Mouse (Mus musculus) hindbrain, embryonic 13.5 days (tissue): ENCODE data around the gene Dnah12. TPM values are rescaled to one million over a fixed set of nuclear protein-coding genes. Genes with fewer than 3 reads are reported as not detected.
"Not testable (repeated sequence)": the region's sequence is repeated elsewhere in the genome, so short reads cannot be mapped to it uniquely, and the experiment has no call there.

Source experiments
- ATAC-seq: fragments of 200-750 bp; cut with Nextera tagmentation; 2 replicates; pipeline ENCODE4 v1.8.0; 2017; ENCODE audit warnings: moderate TSS enrichment; ENCODE audit not compliant: low FRiP score
- H3K27ac ChIP-seq: fragments of 300-500 bp; sonication (generic); 2 replicates; pipeline ENCODE4 v1.5.1; 2015; ENCODE audit warnings: inconsistent platforms, mild to moderate bottlenecking, moderate library complexity
- H3K27me3 ChIP-seq: fragments of 300-500 bp; sonication (generic); 2 replicates; pipeline ENCODE4 v1.6.1; 2015; ENCODE audit warnings: mild to moderate bottlenecking, inconsistent platforms
- H3K36me3 ChIP-seq: fragments of 300-500 bp; sonication (generic); 2 replicates; pipeline ENCODE4 v1.6.1; 2015; ENCODE audit warnings: mild to moderate bottlenecking, inconsistent platforms
- H3K4me1 ChIP-seq: fragments of 300-500 bp; sonication (generic); replicated peaks from 2 replicates; pipeline ENCODE4 v1.6.1; 2015; ENCODE audit warnings: inconsistent platforms
- H3K4me2 ChIP-seq: fragments of 300-500 bp; sonication (generic); 2 replicates; pipeline ENCODE4 v1.6.1; 2015; ENCODE audit warnings: inconsistent platforms, mild to moderate bottlenecking, moderate library complexity
- H3K4me3 ChIP-seq: fragments of 300-500 bp; sonication (generic); 2 replicates; pipeline ENCODE4 v1.5.1; 2015; ENCODE audit warnings: mild to moderate bottlenecking, inconsistent platforms
- H3K9ac ChIP-seq: fragments of 300-500 bp; sonication (generic); 2 replicates; pipeline ENCODE4 v1.6.1; 2015; ENCODE audit warnings: mild to moderate bottlenecking, inconsistent platforms
- H3K9me3 ChIP-seq: fragments of 300-500 bp; sonication (generic); 2 replicates; pipeline ENCODE4 v1.6.1; 2016; ENCODE audit warnings: inconsistent platforms
- WGBS: fragments of 180-500 bp; shearing (Covaris S2); methylation state at CpG from one replicate; pipeline ENCODE4 v1.1.7; 2015; 5-methylcytosine and 5-hydroxymethylcytosine counted together
- microRNA-seq: library from miRNA; unstranded; fragments of <30 nt; microRNA quantifications from one replicate; pipeline ENCODE4, GENCODE M21; 2016
- polyA plus RNA-seq: library from polyadenylated mRNA; unstranded; fragments of >200 nt; fragmentation: Nextera tagmentation; extraction: Ambion mirVana; gene quantifications from 2 replicates; pipeline ENCODE4 v1.2.1, GENCODE M21; 2015

Gene Dnah12
- polyA plus RNA-seq, 1 experiment from 2014 or later = 0.09 TPM

DNA sequence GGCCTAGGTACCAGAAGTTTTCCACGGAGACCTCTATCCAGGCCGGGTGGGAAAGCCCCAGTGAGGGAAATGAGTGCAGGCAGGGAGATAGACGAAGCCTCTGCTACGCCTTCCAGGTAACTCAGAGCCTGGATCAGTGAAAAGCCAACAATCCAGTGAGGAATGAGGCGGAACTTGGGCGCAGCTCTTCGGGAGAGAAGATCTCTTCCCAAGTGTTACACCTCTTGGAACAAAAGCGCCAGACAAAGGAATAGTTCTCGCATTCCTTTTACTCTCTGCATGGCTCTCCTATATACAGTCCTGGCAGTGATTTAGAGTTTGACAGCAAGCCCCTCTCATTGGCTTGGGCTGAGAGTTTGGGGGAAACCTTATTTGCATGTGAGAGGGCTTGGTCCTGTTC, 217.4 kb downstream of the Dnah12 start:
- H3K4me2 ChIP-seq, H3K4me3 ChIP-seq, H3K4me1 ChIP-seq, H3K36me3 ChIP-seq, ATAC-seq, H3K9me3 ChIP-seq, H3K27me3 ChIP-seq, H3K9ac ChIP-seq, H3K27ac ChIP-seq: not testable (repeated sequence)
- 43% methylated on average over 9 of the region's 9 CpGs for WGBS

DNA sequence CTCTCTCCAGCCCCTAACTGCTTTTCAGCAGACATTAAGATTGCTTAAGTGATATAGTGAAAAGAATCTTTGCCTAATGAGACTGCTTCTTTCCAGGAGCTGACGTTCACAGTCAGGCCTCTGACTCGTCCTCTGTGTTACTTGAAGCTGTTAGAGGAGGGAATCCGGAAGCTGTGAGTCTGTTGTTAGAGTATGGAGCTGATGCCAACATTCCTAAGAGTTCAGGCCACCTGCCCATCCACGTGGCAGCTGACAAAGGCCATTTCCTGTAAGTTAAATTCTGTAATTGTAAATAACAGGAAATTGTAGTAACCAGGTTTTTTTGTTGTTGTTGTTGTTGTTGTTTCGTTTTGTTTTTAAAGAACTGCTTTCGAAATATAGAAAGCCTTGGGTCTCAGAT, 218.1 kb downstream of the Dnah12 start:
- H3K27ac ChIP-seq = no peak overlapping the region
- H3K4me2 ChIP-seq = no peak overlapping the region
- H3K4me3 ChIP-seq = no peak overlapping the region
- 74% methylated on average over 6 of the region's 6 CpGs for WGBS
- H3K9me3 ChIP-seq = no peaks in the 10 kb centered on the region
- H3K9ac ChIP-seq = no peak overlapping the region
- peaks cover 3% of the 10 kb centered on the region; the same call in 1 of the 2 replicates for H3K36me3 ChIP-seq
- no peaks in the 10 kb centered on the region for H3K4me1 ChIP-seq
- no peaks in the 10 kb centered on the region for H3K27me3 ChIP-seq
- no peak for ATAC-seq

DNA sequence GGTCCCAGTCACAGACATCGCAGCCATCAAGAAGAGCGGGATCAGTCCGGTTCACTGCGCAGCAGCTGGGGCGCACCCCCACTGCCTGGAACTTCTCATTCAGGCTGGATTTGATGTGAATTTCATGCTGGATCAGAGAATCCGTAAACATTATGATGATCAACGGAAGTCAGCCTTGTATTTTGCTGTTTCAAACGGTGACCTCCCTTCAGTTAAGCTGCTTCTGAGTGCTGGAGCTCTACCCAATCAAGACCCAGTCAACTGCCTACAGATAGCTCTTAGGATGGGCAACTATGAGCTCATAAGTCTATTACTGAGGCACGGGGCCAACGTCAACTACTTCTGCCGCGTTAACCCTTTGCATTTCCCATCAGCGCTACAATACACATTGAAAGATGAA, 218.8 kb downstream of the Dnah12 start:
- Histone ChIP-seq H3K27ac (no peak overlapping the region), H3K9ac (no peak overlapping the region), H3K9me3 (no peaks in the 10 kb centered on the region), H3K4me2 (no peak overlapping the region), H3K36me3 (peaks cover 3% of the 10 kb centered on the region; the same call in 1 of the 2 replicates), H3K4me3 (no peak overlapping the region), H3K27me3 (no peaks in the 10 kb centered on the region), H3K4me1 (no peaks in the 10 kb centered on the region)
- WGBS = 95% methylated on average over 13 of the region's 13 CpGs
- ATAC-seq = no peak

DNA sequence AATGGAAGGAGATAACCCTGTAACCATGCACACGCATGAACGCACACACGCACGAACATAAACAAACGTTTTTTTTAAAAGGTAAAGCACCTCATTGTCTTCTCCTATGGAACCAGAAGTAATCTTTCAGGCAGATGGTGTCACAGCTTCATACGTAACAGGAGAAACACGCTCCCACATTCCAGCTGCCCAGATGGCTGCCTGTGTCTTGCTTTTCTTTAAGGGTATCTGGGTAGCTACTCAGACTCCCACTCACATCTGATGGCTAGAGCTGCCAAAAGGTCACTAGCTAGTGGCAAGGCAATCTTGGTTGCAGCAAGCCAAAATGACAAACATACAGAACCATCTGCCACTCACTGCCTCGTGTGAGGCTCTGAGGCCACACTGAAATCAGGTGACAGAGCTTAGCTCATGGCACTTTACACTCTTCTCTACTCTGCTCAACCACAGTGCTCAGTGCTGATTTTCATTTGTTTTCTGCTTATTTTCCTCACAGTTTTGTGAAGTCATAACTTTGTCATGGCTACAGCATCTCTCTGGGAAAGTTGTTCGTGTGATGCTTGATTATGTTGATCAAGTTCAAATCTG, 220.7 kb downstream of the Dnah12 start:
- Histone ChIP-seq H3K4me1 (no peaks in the 10 kb centered on the region), H3K27me3 (no peaks in the 10 kb centered on the region), H3K27ac (no peak overlapping the region), H3K4me2 (no peak overlapping the region), H3K36me3 (peaks cover 7% of the 10 kb centered on the region), H3K9ac (no peak overlapping the region), H3K9me3 (no peaks in the 10 kb centered on the region), H3K4me3 (no peak overlapping the region)
- WGBS = 58% methylated on average over 9 of the region's 9 CpGs
- no peak for ATAC-seq

DNA sequence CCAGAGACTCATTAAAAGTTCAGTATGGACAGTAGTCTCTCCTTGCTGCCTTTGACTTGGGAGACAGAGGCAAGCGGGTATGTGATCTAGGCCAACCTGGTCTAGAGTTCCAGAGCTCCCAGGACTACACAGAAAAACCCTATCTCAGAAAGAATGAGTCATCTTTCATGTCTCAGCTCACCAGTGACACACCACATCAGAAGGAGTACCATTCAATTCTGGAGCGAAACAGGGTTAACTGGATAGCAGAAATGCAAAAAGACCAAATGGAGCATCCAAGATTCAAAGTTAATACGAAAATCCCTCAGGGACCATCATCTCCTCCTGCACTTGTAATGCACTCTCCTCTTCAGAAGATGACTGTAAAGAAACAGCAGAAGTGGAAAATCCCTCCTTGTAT, 226.2 kb downstream of the Dnah12 start:
- no peaks in the 10 kb centered on the region for H3K9me3 ChIP-seq
- no peak overlapping the region for H3K4me2 ChIP-seq
- no peaks in the 10 kb centered on the region for H3K27me3 ChIP-seq
- H3K4me3 ChIP-seq = no peak overlapping the region
- H3K9ac ChIP-seq = no peak overlapping the region
- no peaks in the 10 kb centered on the region for H3K4me1 ChIP-seq
- peaks cover 42% of the 10 kb centered on the region for H3K36me3 ChIP-seq
- ATAC-seq = no peak
- H3K27ac ChIP-seq = no peak overlapping the region
- WGBS = 95% methylated on average over 3 of the region's 3 CpGs

DNA sequence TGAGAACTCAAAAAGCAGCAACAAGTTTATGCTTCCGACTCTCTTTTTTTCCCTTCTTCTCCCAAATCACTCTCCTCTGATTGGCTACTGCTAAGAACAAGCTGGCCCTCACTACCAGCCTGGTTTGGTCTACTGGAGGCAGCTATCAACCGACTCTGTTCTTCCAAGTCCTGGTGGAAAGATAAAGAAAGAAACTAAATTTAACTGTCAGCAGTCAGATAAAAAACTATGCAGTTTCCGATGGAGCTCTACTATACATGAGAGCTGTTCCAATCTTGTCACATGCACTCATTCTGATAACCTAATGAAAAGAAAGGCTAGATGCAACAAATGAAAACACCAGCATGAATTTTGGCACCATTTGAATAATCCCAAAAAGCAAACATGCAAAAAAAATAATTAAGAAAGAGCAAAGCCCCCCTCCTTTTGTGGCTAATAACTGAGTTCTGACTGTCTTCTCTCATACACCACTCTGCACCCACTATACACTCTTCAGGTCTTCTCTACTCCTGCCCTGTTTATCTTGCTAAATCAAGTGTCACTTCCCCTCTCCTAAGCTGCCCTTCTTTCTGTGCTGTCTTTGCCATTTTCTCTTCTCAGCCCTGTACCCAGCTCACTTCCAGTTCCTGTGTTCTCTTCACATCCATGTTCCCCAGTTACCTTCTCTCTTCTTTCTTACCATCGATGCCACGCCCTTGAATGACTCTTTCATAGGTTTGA, 230.8 kb downstream of the Dnah12 start:
- H3K27me3 ChIP-seq = no peaks in the 10 kb centered on the region
- ATAC-seq = no peak
- 96% methylated on average over 5 of the region's 5 CpGs for WGBS

DNA sequence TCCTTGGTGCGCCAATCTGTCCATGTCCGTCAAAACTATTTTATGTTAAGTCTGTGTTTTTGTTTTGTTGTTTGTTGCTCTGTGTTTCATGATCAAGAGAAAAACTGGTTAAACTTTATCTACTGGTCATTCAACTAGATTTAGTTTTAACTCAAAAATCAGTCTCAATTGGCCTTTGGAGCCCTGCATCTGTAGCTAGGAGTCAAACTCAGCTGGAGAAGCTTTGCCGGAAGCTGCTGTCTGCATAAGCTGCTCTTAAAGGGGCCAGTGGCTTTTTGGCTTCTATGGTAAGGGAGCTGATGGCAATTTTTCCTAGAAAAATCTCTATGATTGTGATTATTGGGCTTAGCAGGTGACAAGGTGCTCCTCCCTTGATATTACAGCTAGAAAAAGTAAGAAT, 241.8 kb downstream of the Dnah12 start:
- no peaks in the 10 kb centered on the region for H3K27me3 ChIP-seq
- 89% methylated on average over 3 of the region's 3 CpGs for WGBS
- H3K9me3 ChIP-seq = no peaks in the 10 kb centered on the region
- H3K4me2 ChIP-seq = no peak overlapping the region
- no peak overlapping the region for H3K4me3 ChIP-seq
- ATAC-seq = no peak
- H3K36me3 ChIP-seq = peaks cover 44% of the 10 kb centered on the region
- no peak overlapping the region for H3K9ac ChIP-seq
- no peak overlapping the region for H3K27ac ChIP-seq
- no peaks in the 10 kb centered on the region for H3K4me1 ChIP-seq

More for the DNA sequence above, 230.8 kb downstream of the Dnah12 start:
- peaks cover 66% of the 10 kb centered on the region for H3K36me3 ChIP-seq
- no peaks in the 10 kb centered on the region for H3K9me3 ChIP-seq
- H3K4me1 ChIP-seq = no peaks in the 10 kb centered on the region
- no peak overlapping the region for H3K9ac ChIP-seq
- no peak overlapping the region for H3K4me2 ChIP-seq
- no peak overlapping the region for H3K27ac ChIP-seq
- no peak overlapping the region for H3K4me3 ChIP-seq

DNA sequence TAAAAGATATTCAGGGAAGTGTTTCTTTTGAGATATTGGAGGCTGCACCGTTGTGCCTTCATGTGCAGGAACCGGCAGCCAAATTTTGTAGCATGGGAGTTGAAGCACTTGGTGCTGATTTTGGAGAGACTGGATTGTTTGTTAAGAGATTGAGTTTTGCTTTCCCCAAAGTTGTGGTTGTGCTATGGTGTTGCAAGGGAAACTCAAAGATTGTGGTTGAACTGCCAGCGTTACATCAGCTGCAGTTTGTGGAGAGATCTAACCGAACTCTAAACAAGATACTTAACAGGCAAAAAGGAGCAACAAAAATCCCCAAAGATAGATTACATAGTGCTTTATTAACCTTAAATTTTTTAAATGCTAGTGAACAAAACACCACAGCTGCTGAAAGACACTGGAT, 242.5 kb downstream of the Dnah12 start:
- H3K36me3 ChIP-seq = peaks cover 48% of the 10 kb centered on the region
- H3K9ac ChIP-seq = no peak overlapping the region
- H3K4me2 ChIP-seq = no peak overlapping the region
- no peak overlapping the region for H3K27ac ChIP-seq
- H3K9me3 ChIP-seq = no peaks in the 10 kb centered on the region
- 94% methylated on average over 4 of the region's 4 CpGs for WGBS
- H3K4me3 ChIP-seq = no peak overlapping the region
- ATAC-seq = no peak
- H3K27me3 ChIP-seq = no peaks in the 10 kb centered on the region
- H3K4me1 ChIP-seq = no peaks in the 10 kb centered on the region

Small RNA genes lying within 50 kb of the gene (microRNA-seq; reads per million reads assigned to microRNA genes)
- not detected for gene Mir7672

Other genes with a start within 250 kb of the Dnah12 start
- gene Slmap, start 158.3 kb upstream of the Dnah12 start, polyA plus RNA-seq = 11.4 and 13.3 TPM in 2 replicates
- 20.6 and 20.9 TPM in 2 replicates for gene Dennd6a, start 119.4 kb upstream of the Dnah12 start, polyA plus RNA-seq
- gene Arf4, start 55.2 kb upstream of the Dnah12 start, polyA plus RNA-seq = 586 and 604 TPM in 2 replicates
- gene Pde12, start 23.4 kb upstream of the Dnah12 start, polyA plus RNA-seq = 11.8 and 11.9 TPM in 2 replicates
- 0.22 TPM in 1 of 2 replicates, not detected in the other for gene Asb14, start 201.3 kb downstream of the Dnah12 start, polyA plus RNA-seq